Mouse (Mus musculus) heart, embryonic 16.5 days (tissue): ENCODE results near the gene Trpv4. TPM values are rescaled to one million over a fixed set of nuclear protein-coding genes. Genes with fewer than 3 reads are reported as not detected.

ENCODE experiments used
- ATAC-seq: fragments of 200-750 bp; cut with Nextera tagmentation; replicated peaks from 2 replicates; pipeline ENCODE4 v1.8.0; 2017; ENCODE audit warnings: moderate number of reproducible peaks; ENCODE audit not compliant: insufficient read depth, low FRiP score; ENCODE audit errors: extremely low read depth
- H3K27ac ChIP-seq: fragments of 300-500 bp; sonication (generic); 2 replicates; pipeline ENCODE4 v1.5.1; 2014; ENCODE audit warnings: mild to moderate bottlenecking, low read length, control low read depth, moderate library complexity
- H3K27me3 ChIP-seq: fragments of 300-500 bp; sonication (generic); 2 replicates; pipeline ENCODE4 v1.6.1; 2014; ENCODE audit warnings: low read length, mixed read lengths; ENCODE audit not compliant: control insufficient read depth, insufficient read depth
- H3K36me3 ChIP-seq: fragments of 300-500 bp; sonication (generic); 2 replicates; pipeline ENCODE4 v1.6.1; 2014; ENCODE audit not compliant: control insufficient read depth, insufficient read depth
- H3K4me1 ChIP-seq: fragments of 300-500 bp; sonication (generic); 2 replicates; pipeline ENCODE4 v1.6.1; 2014; ENCODE audit warnings: low read length, mixed read lengths; ENCODE audit not compliant: control insufficient read depth, insufficient read depth
- H3K4me2 ChIP-seq: fragments of 300-500 bp; sonication (generic); 2 replicates; pipeline ENCODE4 v1.6.1; 2014; ENCODE audit warnings: low read depth, mild to moderate bottlenecking, control low read depth, low read length
- H3K4me3 ChIP-seq: fragments of 300-500 bp; sonication (generic); 2 replicates; pipeline ENCODE4 v1.5.1; 2014; ENCODE audit warnings: mild to moderate bottlenecking, control low read depth, low read length
- H3K9ac ChIP-seq: fragments of 300-500 bp; sonication (generic); 2 replicates; pipeline ENCODE4 v1.6.1; 2014; ENCODE audit warnings: low read length, control low read depth
- H3K9me3 ChIP-seq: fragments of 300-500 bp; sonication (generic); replicated peaks from 2 replicates; pipeline ENCODE4 v1.6.1; 2016; ENCODE audit warnings: low read length; ENCODE audit not compliant: control insufficient read depth
- WGBS: fragments of 180-500 bp; shearing (Covaris S2); extraction: QIAGEN DNeasy Blood & Tissue Kit; methylation state at CpG from one replicate; pipeline ENCODE4 v1.1.7; 2014; 5-methylcytosine and 5-hydroxymethylcytosine counted together
- polyA plus RNA-seq: library from polyadenylated mRNA; unstranded; fragments of >200 nt; fragmentation: Nextera tagmentation; extraction: Ambion mirVana; gene quantifications from 2 replicates; pipeline ENCODE4 v1.2.1, GENCODE M21; 2015

Trpv4 gene
- polyA plus RNA-seq, 1 experiment from 2014 or later: 1.1 TPM

- Histone ChIP-seq H3K27ac (no peak overlapping the region), H3K4me2 (no peak overlapping the region), H3K27me3 (no peaks in the 10 kb centered on the region; the same call in 1 of the 2 replicates), H3K36me3 (no peaks in the 10 kb centered on the region), H3K9ac (no peak overlapping the region), H3K4me1 (peaks cover 12% of the 10 kb centered on the region), H3K4me3 (no peak overlapping the region), H3K9me3 (no peaks in the 10 kb centered on the region)
- WGBS: 38% methylated on average over 11 of the region's 11 CpGs
- ATAC-seq: no peak
These were observed 53.4 kb downstream of the Trpv4 start for GRCm38 (mm10) chr5:114604781-114605290.

- peaks cover 12% of the 10 kb centered on the region for H3K4me1 ChIP-seq
- H3K9ac ChIP-seq: no peak overlapping the region
- WGBS: 80% methylated on average over 5 of the region's 5 CpGs
- no peak for ATAC-seq
- H3K36me3 ChIP-seq: no peaks in the 10 kb centered on the region
- H3K4me3 ChIP-seq: no peak overlapping the region
- no peaks in the 10 kb centered on the region; the same call in 1 of the 2 replicates for H3K27me3 ChIP-seq
- H3K4me2 ChIP-seq: no peak overlapping the region
- H3K27ac ChIP-seq: no peak overlapping the region
- no peaks in the 10 kb centered on the region for H3K9me3 ChIP-seq
These were observed 54.2 kb downstream of the Trpv4 start for GRCm38 (mm10) chr5:114603975-114604374.

GRCm38 (mm10) chr5:114602012-114602411, 56.2 kb downstream of the Trpv4 start:
- Histone ChIP-seq H3K4me1 (peaks cover 5% of the 10 kb centered on the region), H3K27me3 (no peaks in the 10 kb centered on the region; the same call in 1 of the 2 replicates), H3K4me3 (no peak overlapping the region), H3K9me3 (no peaks in the 10 kb centered on the region), H3K4me2 (no peak overlapping the region), H3K36me3 (no peaks in the 10 kb centered on the region), H3K27ac (no peak overlapping the region), H3K9ac (no peak overlapping the region)
- ATAC-seq: no peak
- 77% methylated on average over 8 of the region's 8 CpGs for WGBS

GRCm38 (mm10) chr5:114597652-114598051, 60.6 kb downstream of the Trpv4 start:
- H3K27ac ChIP-seq: peak overlapping the region; percentile 69
- H3K4me3 ChIP-seq: no peak overlapping the region
- H3K27me3 ChIP-seq: no peaks in the 10 kb centered on the region
- peak overlapping the region; percentile 13; the same call in 1 of the 2 replicates for H3K4me2 ChIP-seq
- no peaks in the 10 kb centered on the region for H3K9me3 ChIP-seq
- H3K4me1 ChIP-seq: peaks cover 33% of the 10 kb centered on the region
- no peak overlapping the region for H3K9ac ChIP-seq
- H3K36me3 ChIP-seq: no peaks in the 10 kb centered on the region
- ATAC-seq: no peak
- WGBS: 49% methylated on average over 6 of the region's 6 CpGs

- peak overlapping the region; percentile 71 for H3K27ac ChIP-seq
These were observed 61.0 kb downstream of the Trpv4 start for GRCm38 (mm10) chr5:114597222-114597621.

GRCm38 (mm10) chr5:114596604-114597003, 61.6 kb downstream of the Trpv4 start:
- no peak overlapping the region for H3K9ac ChIP-seq
- no peaks in the 10 kb centered on the region for H3K27me3 ChIP-seq
- H3K4me1 ChIP-seq: peaks cover 33% of the 10 kb centered on the region
- H3K27ac ChIP-seq: peak overlapping the region; percentile 71
- H3K36me3 ChIP-seq: no peaks in the 10 kb centered on the region
- H3K9me3 ChIP-seq: no peaks in the 10 kb centered on the region
- H3K4me3 ChIP-seq: no peak overlapping the region
- H3K4me2 ChIP-seq: peak overlapping the region; percentile 10
- ATAC-seq: peak; percentile 25; the same call in 1 of the 2 replicates
- WGBS: 27% methylated on average over 10 of the region's 10 CpGs

More at GRCm38 (mm10) chr5:114597222-114597621, 61.0 kb downstream of the Trpv4 start:
- 47% methylated on average over 8 of the region's 8 CpGs for WGBS
- no peaks in the 10 kb centered on the region for H3K36me3 ChIP-seq
- no peak for ATAC-seq
- H3K9ac ChIP-seq: no peak overlapping the region
- H3K27me3 ChIP-seq: no peaks in the 10 kb centered on the region
- H3K4me3 ChIP-seq: no peak overlapping the region
- no peaks in the 10 kb centered on the region for H3K9me3 ChIP-seq
- H3K4me2 ChIP-seq: peak overlapping the region; percentile 13; the same call in 1 of the 2 replicates
- H3K4me1 ChIP-seq: peaks cover 33% of the 10 kb centered on the region

- WGBS: 16% methylated on average over 15 of the region's 15 CpGs
- H3K4me2 ChIP-seq: peak overlapping the region; percentile 29
- H3K4me1 ChIP-seq: peaks cover 38% of the 10 kb centered on the region
- H3K4me3 ChIP-seq: peak overlapping the region; percentile 7; the same call in 1 of the 2 replicates
- no peaks in the 10 kb centered on the region for H3K36me3 ChIP-seq
- peak overlapping the region; percentile 89 for H3K27ac ChIP-seq
- no peaks in the 10 kb centered on the region for H3K27me3 ChIP-seq
- ATAC-seq: peak; percentile 58
- peak overlapping the region; percentile 28; the same call in 1 of the 2 replicates for H3K9ac ChIP-seq
- no peaks in the 10 kb centered on the region for H3K9me3 ChIP-seq
These were observed 63.4 kb downstream of the Trpv4 start for GRCm38 (mm10) chr5:114594741-114595241.

GRCm38 (mm10) chr5:114593949-114594348, 64.3 kb downstream of the Trpv4 start:
- WGBS: 64% methylated on average over 5 of the region's 5 CpGs
- no peak for ATAC-seq
- H3K27ac ChIP-seq: peak overlapping the region; percentile 89; the same call in 1 of the 2 replicates
- H3K4me2 ChIP-seq: no peak overlapping the region
- no peak overlapping the region for H3K4me3 ChIP-seq
- H3K36me3 ChIP-seq: no peaks in the 10 kb centered on the region
- H3K9ac ChIP-seq: no peak overlapping the region; the same call in 1 of the 2 replicates
- H3K4me1 ChIP-seq: peaks cover 38% of the 10 kb centered on the region
- no peaks in the 10 kb centered on the region for H3K27me3 ChIP-seq
- no peaks in the 10 kb centered on the region for H3K9me3 ChIP-seq

GRCm38 (mm10) chr5:114593161-114593821, 64.9 kb downstream of the Trpv4 start:
- no peak overlapping the region for H3K4me2 ChIP-seq
- H3K9me3 ChIP-seq: no peaks in the 10 kb centered on the region
- H3K4me3 ChIP-seq: no peak overlapping the region
- 72% methylated on average over 12 of the region's 12 CpGs for WGBS
- no peak overlapping the region for H3K9ac ChIP-seq
- ATAC-seq: no peak
- H3K27ac ChIP-seq: no peak overlapping the region
- no peaks in the 10 kb centered on the region for H3K36me3 ChIP-seq
- no peaks in the 10 kb centered on the region for H3K27me3 ChIP-seq
- H3K4me1 ChIP-seq: peaks cover 38% of the 10 kb centered on the region
